Mouse (Mus musculus) myocyte (in vitro differentiated cells): ENCODE results near the gene Dqx1.

ENCODE experiments used
- E2F4 ChIP-seq: IDR thresholded peaks from one replicate; pipeline ENCODE4 v1.6.1; 2011; ENCODE audit warnings: mild to moderate bottlenecking, control low read depth, moderate library complexity; ENCODE audit not compliant: insufficient read depth
- POLR2A ChIP-seq: IDR thresholded peaks from one replicate; pipeline ENCODE4 v1.6.1; 2011; ENCODE audit warnings: low read depth, mild to moderate bottlenecking, control low read depth, moderate library complexity; ENCODE audit not compliant: insufficient read length
- POLR2AphosphoS2 ChIP-seq: IDR thresholded peaks from one replicate; pipeline ENCODE4 v1.6.1; 2011; ENCODE audit warnings: low read depth, control low read depth; ENCODE audit not compliant: insufficient read length
- TCF12 ChIP-seq: IDR thresholded peaks from one replicate; pipeline ENCODE4 v1.6.1; 2011; ENCODE audit warnings: mild to moderate bottlenecking, control low read depth; ENCODE audit not compliant: poor library complexity, insufficient read depth, severe bottlenecking
- USF1 ChIP-seq: IDR thresholded peaks from one replicate; pipeline ENCODE4 v1.6.1; 2011; ENCODE audit warnings: low read depth, mild to moderate bottlenecking, control low read depth, moderate library complexity

DNA sequence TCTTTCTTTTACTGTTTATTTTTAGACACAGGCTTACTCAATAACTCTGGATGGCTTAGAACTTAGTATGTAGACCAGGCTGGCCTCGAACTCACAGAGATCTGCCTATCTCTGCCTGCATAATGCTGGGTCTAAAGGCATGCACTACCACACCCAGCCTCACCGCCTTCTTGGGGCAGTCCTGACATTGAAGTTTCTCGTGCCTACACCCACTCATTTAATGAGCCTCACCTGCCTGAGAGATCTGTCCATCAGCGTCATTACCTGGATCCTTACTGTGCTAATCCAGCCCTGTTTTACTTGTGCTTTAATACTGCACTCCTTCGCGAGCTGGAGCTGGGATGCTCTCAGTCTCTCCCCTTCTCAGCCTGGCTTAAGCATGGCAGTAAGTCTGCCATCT is 45.9 kb upstream of the Dqx1 start:
- TF ChIP-seq E2F4, result no peak
- no peak for TF ChIP-seq POLR2A
- no peak for TF ChIP-seq USF1
- TF ChIP-seq TCF12, result no peak
- TF ChIP-seq POLR2AphosphoS2, result no peak
